Mouse (Mus musculus): ENCODE results near the gene 2410004P03Rik.
"Not testable (repeated sequence)": the region's sequence is repeated elsewhere in the genome, so short reads cannot be mapped to it uniquely, and the experiment has no call there.

The 2410004P03Rik gene

DNA sequence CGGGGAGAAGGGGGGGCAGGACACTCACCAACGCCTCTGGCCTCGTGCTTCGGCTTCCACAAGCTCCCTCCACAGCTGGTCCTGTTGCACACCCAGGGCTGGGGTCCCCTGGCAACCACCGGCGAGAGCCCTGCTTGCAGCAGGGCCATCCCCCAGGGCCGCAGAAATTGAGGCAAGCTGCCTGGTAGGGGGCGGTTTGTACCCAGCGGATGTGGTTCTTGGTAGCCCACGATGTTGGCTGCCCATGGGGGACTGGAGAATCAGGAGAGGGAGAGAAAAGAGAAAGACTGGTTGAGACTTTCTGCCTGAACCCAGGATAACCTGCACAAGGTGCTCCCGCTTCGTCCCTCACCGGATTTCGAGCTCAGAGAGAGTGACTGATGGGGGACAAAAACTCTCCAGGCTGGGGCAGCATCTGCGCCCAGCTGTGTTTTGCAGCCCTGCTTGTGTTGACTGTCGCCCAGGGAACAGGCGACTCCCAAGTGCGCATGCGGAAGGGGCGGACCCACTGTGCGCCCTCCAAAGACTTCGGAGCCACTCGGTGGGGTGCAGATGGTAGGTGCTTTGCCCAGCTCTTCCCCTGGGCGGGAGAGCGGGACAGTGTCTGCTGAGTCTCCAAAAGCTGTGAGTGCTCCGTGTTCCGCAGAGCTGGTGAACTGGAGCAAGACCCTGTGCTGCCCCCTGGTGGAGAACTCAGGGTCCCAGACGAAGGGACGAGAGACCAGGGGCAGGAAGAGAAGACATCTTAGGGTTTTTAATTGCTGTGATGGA is at the start of gene 2410004P03Rik:
TSS of gene 2410004P03Rik (minus strand) at position 628 of the 771 bp plus-strand sequence.
- DNase-seq, result peak; percentile 40 to 75

GRCm38 (mm10) chr12:17061183-17061722 is 49.7 kb upstream of the 2410004P03Rik start:
- DNase-seq, result no peak

GRCm38 (mm10) chr12:17058490-17058889 is 47.0 kb upstream of the 2410004P03Rik start:
- DNase-seq, result no peak

- DNase-seq, result no peak
These were observed 45.6 kb upstream of the 2410004P03Rik start for GRCm38 (mm10) chr12:17057110-17057509.

DNA sequence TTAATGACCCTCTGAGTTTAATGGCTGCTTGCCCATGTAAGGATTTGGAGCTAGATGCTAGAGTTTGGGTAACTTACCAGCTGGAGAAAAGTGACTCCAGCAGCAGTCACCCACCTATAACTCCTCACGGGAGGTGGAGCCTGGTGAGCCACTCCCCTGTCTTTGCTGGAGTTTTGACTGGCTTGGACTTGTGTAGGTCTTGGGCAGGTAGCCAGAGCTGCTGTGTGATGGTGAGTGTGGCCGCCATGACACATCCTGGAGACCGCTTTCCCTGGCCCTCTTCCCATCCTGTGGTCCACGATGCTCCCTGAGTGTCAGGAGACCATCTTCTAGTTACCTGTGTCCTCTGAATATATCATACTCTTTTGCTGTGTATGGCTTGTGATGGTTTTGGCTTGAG is 44.2 kb upstream of the 2410004P03Rik start:
- DNase-seq, result no peak

DNA sequence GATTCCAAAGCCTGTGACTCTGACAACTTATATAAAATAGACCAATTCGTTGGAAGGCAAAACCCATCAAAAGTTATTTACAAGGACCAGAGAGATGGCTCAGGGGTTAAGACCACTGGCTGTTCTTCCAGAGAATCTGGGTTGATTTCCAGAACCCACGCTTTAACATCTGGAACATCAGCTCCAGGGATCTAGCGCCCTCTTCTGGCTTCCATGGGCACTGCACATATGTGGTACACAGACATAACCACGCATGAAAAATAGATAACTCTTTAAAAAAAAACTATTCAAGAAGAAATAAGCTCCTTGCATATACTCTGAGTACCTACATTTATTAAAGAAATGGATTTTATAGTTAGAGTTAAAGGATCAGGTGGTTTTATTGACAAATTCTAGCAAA is 43.2 kb upstream of the 2410004P03Rik start:
- no peak for DNase-seq

DNA sequence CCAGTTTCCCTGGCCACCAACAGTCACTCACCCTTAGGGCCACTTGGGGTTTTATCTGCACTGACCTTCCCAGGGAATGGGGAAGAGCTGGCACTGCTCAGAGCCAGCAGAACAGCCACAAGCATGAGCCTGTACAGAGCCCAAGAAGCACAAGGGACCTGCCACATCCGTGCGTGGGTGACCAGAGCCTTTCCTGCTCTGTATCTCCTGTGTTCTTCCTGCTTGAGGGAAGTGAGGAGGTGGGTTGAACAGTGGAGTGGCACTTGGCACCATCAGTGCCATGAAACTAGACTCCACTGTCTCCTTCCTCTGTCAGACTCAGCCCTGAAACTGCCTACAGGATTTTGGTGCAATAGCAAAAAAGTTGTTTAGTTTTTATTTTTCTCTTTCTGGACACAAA is 41.1 kb upstream of the 2410004P03Rik start:
- no peak for DNase-seq

GRCm38 (mm10) chr12:17051057-17051456 is 39.5 kb upstream of the 2410004P03Rik start:
- DNase-seq, result no peak

GRCm38 (mm10) chr12:17049796-17050195 is 38.3 kb upstream of the 2410004P03Rik start:
- DNase-seq, result no peak

DNA sequence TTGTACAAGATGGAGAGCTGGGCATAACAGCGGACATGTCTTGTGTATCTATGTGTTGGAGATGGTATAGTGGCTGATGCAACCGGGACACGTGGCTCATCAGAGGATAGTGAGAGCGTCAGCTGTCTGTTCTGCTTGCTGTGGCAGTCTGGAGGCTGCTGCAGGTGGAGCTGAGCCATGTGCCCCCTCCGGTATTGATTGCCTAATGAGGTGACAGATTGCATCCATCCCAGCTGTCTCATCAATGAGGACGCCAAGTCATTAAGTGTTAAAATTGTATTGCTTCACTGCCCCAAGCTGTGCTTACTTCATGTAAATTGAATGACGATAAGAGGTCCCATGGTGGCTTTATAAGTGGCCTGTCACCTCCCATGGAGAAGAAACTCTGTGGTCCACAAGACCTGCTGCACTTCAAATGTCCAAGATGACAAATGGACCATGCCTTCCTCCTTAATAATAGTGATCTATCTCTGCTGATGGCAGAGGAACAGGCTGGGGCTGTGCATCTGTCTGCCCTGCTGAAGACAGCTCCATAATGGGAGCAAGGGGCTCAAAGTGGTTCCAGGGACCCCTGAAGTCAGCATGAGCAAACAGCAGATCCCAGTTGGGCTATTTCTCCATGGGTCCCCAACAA is 37.6 kb upstream of the 2410004P03Rik start:
- no peak for DNase-seq

- no peak for DNase-seq
These were observed 31.8 kb upstream of the 2410004P03Rik start for GRCm38 (mm10) chr12:17043311-17043710.

GRCm38 (mm10) chr12:17040567-17040966 is 29.0 kb upstream of the 2410004P03Rik start:
- DNase-seq, result no peak

DNA sequence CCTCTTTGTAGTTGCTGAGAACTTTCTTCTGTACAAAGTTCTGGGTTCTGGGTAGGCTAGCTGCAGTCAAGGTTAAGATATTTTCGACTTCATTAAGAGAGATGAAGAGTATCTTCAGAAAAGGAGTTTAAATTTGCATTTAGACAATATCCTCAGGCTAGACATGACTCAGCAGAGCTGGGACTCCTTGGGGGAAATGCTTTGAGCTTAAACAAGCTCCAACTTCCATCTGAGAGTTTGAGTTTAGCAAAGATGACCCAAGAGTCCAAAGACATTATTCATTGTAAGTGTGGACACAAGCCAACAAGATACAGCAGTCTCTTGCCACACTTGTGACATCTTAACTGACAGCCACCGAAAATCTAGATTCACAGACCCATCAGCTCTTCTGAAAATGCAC is 27.9 kb upstream of the 2410004P03Rik start:
- DNase-seq, result no peak

DNA sequence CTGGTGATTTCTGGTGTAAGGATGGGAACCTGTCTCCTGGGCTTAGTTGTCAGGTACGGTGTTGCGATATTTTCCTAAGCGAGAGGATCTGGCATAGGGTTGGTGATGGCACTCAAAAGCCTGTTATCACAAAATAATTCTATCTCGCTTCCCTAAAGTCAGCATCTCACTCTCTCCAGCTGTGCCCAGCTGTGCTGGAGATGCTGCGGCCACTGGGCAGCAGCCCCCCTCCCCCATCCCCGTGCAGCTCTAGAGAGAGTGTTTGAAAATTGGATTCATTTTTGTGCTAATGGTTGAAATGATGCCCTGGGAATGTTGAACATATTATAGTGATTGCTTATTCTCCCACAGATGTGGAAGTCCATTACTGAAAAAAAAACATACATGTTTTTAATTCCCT is 26.7 kb upstream of the 2410004P03Rik start:
- no peak for DNase-seq

DNA sequence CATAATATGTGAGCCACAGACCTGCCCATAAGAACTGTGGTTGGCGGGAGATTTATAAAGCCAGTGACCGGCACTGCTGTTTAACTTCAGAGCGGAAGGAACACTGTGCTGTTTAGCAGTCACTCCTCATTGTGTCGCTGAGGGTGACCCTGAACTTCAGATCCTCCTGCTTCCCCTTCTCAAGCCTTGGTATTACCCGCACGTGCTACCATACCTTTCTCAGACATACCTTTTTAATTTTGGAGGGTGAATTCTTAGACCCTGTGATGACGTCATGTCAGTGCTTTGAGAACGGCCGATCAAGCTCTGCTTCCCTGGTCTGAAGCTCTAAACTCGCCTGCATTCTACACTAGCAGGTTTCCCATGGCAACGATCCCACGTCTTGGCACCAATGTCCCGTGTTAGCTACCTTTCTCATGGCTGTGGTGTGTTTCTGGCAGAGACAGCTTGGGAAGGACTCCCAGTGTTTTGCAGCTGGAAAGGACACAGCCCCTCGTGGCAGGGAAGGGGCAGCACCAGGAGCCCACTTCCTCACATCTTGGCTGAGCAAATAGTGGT is 25.6 kb upstream of the 2410004P03Rik start:
- DNase-seq, result no peak

DNA sequence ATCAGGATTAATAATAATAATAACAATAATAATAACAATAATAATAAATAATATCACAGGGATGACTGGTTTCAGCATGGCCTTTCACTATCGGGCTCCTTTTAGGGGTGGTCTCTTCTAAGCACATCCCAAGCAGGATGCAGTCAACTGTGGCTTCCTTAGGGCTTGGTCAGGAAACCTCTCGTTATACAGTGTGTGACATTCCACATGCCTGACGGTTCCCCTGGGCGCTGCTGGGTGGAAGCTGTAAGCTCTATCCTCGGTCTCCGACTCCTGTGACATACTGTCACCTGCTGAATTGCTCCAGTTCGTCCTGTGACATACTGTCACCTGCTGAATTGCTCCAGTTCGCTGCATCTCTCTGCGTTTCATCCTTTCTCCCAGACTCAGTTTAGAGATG is 25.0 kb upstream of the 2410004P03Rik start:
- no peak for DNase-seq

- peak in 1 of 2 experiments; percentile 29 for DNase-seq
These were observed 23.6 kb upstream of the 2410004P03Rik start for GRCm38 (mm10) chr12:17035128-17035527.

DNA sequence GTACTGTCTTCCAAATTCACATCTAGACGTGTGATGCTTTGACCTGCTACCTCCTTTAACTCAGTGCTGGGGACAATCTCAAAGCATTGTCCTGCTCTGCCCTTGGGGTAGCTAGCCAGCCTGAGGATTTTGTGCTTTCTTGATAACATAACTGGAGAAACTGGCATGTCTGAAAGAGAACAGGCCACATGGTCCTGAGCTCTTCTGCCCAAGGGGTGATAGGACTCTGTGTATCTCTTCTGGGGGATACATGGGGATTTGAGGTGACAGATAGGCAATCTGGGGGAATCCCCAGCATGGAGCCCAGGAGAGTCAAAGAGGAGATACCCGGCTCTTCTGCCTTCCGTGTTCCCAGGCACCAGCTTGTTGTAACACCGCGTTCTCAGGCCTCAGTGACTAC is 23.1 kb upstream of the 2410004P03Rik start:
- DNase-seq, result no peak

DNA sequence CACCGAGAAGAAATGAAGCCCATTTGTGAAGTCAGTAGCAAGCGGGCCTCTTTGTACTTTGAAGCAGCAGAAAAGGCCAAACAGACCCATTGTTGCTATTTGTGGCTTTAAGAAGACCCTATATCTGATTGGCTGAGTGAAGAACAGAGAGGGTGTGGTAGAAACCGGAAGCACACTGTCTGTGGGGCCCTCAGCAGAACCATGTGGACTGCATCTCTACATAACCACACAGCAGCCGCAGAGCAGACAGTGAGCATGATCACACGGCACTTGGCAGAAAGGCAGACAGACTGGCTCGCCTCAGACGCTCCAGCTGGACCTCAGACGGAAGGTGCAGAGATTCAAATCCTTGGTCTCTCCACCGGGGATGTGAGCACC is 21.9 kb upstream of the 2410004P03Rik start:
- no peak for DNase-seq

DNA sequence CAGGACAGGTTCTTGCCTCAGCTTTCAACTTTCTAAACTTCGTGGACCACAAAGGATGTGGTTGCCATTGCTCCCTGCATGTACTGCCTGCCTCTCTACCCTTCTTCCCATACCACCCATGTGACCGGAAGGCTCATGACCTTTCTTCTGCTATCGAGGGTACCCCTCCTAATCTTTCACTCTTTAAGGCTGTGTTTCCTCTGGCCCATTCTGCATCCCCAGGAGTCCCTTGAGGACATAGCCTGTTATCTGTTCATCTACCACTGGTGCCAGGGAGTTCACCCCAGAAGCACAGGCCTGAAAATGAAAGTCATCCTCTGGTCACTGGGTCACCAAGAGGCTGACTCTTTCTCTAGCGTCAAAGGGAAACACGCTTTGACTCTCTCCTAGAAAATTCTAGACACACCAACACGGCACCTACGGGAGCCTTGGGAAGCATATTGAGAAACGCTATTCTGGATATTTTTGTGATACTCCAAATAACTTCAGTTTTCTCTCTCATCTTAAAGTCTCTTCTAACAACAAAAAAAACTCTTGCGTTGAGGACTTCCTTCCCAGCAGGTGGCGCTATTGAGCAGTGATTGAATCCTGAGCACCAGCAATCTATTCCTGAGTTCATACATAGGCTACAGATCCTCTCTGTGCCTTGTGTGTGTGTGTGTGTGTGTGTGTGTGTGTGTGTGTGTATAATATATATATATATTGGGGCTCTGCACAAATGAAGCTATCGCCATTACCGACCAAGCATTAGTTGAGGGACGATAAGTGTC is 21.4 kb upstream of the 2410004P03Rik start:
- DNase-seq, result peak; percentile 17 to 62

DNA sequence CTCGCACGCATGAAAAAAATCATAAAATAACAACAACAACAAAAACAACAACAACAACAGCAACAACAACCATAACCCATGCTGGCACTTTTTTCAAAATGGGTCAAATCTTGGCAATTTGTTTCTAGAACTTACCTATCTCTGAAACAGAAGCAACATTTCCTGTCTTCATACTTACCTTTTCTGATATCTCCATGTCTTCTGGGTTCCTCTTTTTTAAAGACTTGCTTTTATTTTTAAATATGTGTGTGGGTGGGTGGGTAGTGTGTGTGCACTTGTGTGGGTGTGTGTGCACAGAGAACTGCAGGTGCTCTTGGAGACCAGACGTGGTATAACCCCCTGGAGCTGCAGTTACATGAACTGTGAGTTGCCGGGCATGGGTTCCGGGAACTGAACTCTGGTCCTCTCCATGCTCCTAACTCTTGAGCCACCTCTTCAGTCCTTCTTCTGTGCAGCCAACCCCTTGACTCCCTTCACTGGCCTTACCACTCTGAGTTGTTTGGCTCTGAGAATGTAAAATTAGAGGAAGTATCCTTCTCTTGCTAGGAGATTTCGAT is 13.1 kb upstream of the 2410004P03Rik start:
- no peak for DNase-seq

- no peak for DNase-seq
These were observed 10.6 kb upstream of the 2410004P03Rik start for GRCm38 (mm10) chr12:17022145-17022544.

- DNase-seq, result not testable (repeated sequence)
These were observed 9.6 kb upstream of the 2410004P03Rik start for GRCm38 (mm10) chr12:17021125-17021524.

All from kidney, adult 8-10 months (tissue).